15 mouse cellular contexts compared by ENCODE assay signal in the genomic region with DNA sequence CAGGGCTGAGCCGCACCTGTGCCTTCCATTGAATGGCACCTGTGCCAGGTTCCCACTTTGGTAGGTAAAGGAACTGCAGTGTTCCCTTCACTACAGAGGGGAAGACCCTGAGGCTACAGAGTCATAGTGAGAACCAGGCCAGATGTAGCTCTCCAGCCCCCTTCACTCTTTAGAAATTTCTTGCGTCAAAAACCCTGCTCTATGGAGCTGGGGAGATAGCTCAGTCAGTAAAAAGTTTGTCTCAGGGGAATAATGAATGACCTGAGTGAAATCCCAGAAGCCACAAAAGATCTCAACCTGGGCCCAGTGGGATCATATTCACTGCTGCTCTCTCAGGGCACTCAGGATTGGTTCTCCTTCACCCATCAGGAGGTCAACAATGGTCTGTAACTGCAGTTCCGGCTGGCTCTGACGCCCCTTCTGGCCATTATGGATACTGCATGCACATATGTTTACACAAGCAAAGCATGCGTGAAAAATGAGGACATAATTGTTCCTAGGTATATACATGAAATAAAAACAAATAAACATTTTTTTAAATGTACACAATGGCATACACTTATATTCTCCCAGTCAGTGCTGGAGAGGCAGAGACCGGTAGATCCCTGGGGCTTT. TPM values are rescaled to one million over a fixed set of nuclear protein-coding genes. Genes with fewer than 3 reads are reported as not detected.
DNase-seq lines count a peak whose midpoint lies in the region; ATAC-seq and TF ChIP-seq lines count a peak whose summit lies in the region.
"Had no signal": no experiment of that assay in that cellular context is flagged by ENCODE, and none has a peak within 500 bp of the region (broad histone marks: within the 10 kb centered on the region; RNA-seq: fewer than 3 reads in every experiment).

No protein-coding gene starts in this region.

- no peak for ATAC-seq in CD4-positive, CD25-positive, alpha-beta regulatory T cell, adult 4 months

- DNase-seq in adrenal gland, postnatal 14 days: peak; percentile 21
- DNase-seq in adrenal gland, postnatal 36 days: no peak
- DNase-seq in layer of hippocampus, adult 2 months (ENCODE audit: low spot score in 2 of 2): no peak
- DNase-seq in layer of hippocampus, adult 9-10 months (ENCODE audit: low spot score): no peak
- DNase-seq in A20 (ENCODE audit: low read depth, low spot score): peak; percentile 66
- DNase-seq in brain, embryonic 14.5 days (ENCODE audit: low read depth): no peak
- DNase-seq in embryo, embryonic 11 days: no peak
- DNase-seq: adrenal gland, adult 8-10 months; cerebellum, adult 11 months; kidney, postnatal 36 days; right cerebral cortex, postnatal 14 days had no signal

- TF ChIP-seq POLR2A in brain, embryonic 14.5 days (IDR thresholded peaks at IDR 0.05; ENCODE audit: borderline replicate concordance, extremely low read depth, insufficient read depth, insufficient read length, poor library complexity, severe bottlenecking): no peak

- H3K4me3 ChIP-seq in layer of hippocampus, adult 2 months: no peak overlapping the region
- H3K4me3 ChIP-seq: limb, embryonic 15.5 days had no signal

- no peak overlapping the region for H3K27ac ChIP-seq in layer of hippocampus, adult 2 months
- H3K27ac ChIP-seq: limb, embryonic 15.5 days had no signal

- peak; percentile 72 for TF ChIP-seq CTCF in layer of hippocampus, adult 2 months (conservative IDR thresholded peaks at IDR 0.05)
- peak; percentile 22; the same call in 1 of the 2 replicates for TF ChIP-seq CTCF in brain, embryonic 14.5 days (IDR thresholded peaks at IDR 0.05; ENCODE audit: borderline replicate concordance, extremely low read depth, insufficient read depth, insufficient read length)

RNA-seq across cellular contexts. Expression of gene Rasgrf1, which starts 59.2 kb away (rescaled TPM):
- total RNA-seq in adrenal gland, postnatal 14 days (2021): 5.3 and 5.7 TPM in 2 replicates
- total RNA-seq in adrenal gland, postnatal 36 days (2021): 10 to 100 TPM; 12.7 to 17.1 TPM
- 100 to 1,000 TPM; 480 to 498 TPM for total RNA-seq in layer of hippocampus, adult 2 months (2021)
- 4.3 and 6.0 TPM in 2 replicates for polyA plus RNA-seq in brain, embryonic 14.5 days (2012; rRNA removed)
- polyA plus RNA-seq in CD4-positive, CD25-positive, alpha-beta regulatory T cell, adult 4 months (2017; shearing (Covaris generic)): under 1 TPM; 0.28 to 0.95 TPM
- total RNA-seq: granulocyte monocyte progenitor cell, adult 5-6 weeks; megakaryocyte, adult 5-6 weeks had no signal

Comparison
In these comparisons a context has a peak if more than half of its experiments do, and no peak if none do; other contexts are left out.
1. DNase-seq: peak in adrenal gland, postnatal 14 days (single experiment) and A20 (single experiment); none in adrenal gland, postnatal 36 days (0 of 2), layer of hippocampus, adult 2 months (0 of 2), layer of hippocampus, adult 9-10 months (single experiment), brain, embryonic 14.5 days (single experiment) and embryo, embryonic 11 days (single experiment).
2. RNA of gene Rasgrf1, which starts 59.2 kb away (total RNA-seq): 480 to 498 TPM in layer of hippocampus, adult 2 months; 12.7 to 17.1 TPM in adrenal gland, postnatal 36 days and 5.3 to 5.7 TPM in adrenal gland, postnatal 14 days; every median in the first group is over 10 times any median in the second.